Mouse (Mus musculus) brown adipose tissue, adult 24 weeks (tissue): ENCODE data around the gene Bsg. TPM values are rescaled to one million over a fixed set of nuclear protein-coding genes. Genes with fewer than 3 reads are reported as not detected.
"Not testable (repeated sequence)": the region's sequence is repeated elsewhere in the genome, so short reads cannot be mapped to it uniquely, and the experiment has no call there.

Experiments used
- H3K27ac ChIP-seq: fragments of 200-500 bp; replicated peaks from 2 replicates; pipeline ENCODE4 v1.5.1; 2012; ENCODE audit warnings: low read depth, mild to moderate bottlenecking, low read length
- H3K4me1 ChIP-seq: fragments of 200-500 bp; 2 replicates; pipeline ENCODE4 v1.6.1; 2012; ENCODE audit warnings: low read length, mixed read lengths; ENCODE audit not compliant: control insufficient read depth, insufficient read depth, insufficient read length
- H3K4me3 ChIP-seq: fragments of 200-500 bp; 2 replicates; pipeline ENCODE4 v1.5.1; 2012; ENCODE audit warnings: low read depth, mild to moderate bottlenecking, low read length, moderate library complexity; ENCODE audit not compliant: insufficient read depth
- polyA plus RNA-seq: library from polyadenylated mRNA; stranded (reverse); fragments of >200 nt; gene quantifications from 2 replicates; pipeline ENCODE4 v1.2.4, GENCODE M21; 2012; ENCODE audit not compliant: missing spikeins, insufficient read depth, insufficient read length

The Bsg gene
- polyA plus RNA-seq, 1 experiment: 669 TPM

DNA sequence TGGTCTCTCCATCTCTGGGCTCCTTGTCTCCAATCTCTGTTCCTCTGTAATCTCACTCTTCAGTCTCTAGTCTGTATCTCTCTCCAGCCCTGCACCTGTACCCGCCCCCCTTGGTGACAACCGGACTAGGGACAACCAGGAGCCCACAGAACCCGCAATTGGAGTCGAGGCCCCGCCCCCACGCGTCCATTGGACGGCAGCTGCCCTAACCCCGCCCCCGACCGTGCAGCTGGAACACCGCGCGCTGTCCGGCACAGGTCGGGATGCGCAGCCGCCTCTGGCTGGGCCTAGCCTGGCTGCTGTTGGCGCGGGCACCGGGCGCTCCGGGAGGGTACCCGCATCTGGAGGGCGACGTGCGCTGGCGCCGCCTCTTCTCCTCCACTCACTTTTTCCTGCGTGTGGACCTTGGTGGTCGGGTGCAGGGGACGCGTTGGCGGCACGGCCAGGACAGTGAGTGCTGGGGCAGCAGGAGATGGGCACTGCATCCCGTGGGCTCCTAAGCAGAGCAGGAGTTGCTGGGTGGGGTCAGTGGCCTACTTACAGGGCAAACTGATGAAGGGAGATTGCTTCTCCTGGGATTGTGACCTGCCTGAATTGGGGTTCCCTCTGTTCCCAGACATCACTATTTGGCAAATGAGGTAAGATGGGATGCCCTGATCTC lies 50.7 kb downstream of the Bsg start, which contains the start of gene Fgf22:
Gene Fgf22 (plus strand): TSS at position 221 of the 661 bp plus-strand sequence.
- H3K4me3 ChIP-seq: peak within 1 kb of the TSS; percentile 28; the same call in 1 of the 2 replicates

DNA sequence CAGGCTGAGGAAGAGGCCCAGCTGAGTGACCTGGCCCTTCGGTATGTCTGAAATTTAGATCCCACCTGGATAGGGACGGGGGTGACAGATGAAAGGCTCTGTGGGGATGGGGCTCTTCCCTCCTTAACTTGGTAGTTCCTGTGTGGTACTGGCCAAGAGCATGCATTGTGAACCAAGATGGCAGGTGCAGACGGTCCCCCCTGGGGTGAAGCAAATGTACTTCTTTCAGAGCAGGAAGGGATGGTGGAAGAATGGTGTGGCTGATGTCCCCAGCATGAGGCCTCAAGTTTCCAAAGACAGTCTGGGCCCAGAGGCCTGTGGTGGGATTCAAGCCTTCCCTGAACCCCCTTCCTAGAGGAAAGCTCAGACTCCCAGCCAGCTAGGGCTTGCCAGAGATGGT lies 51.6 kb downstream of the Bsg start:
- Histone ChIP-seq H3K4me3 (no peak overlapping the region), H3K4me1 (no peaks in the 10 kb centered on the region), H3K27ac (no peak overlapping the region)

More for the DNA sequence above, 50.7 kb downstream of the Bsg start, which contains the start of gene Fgf22:
- H3K27ac ChIP-seq: no peak within 1 kb of the TSS
- H3K4me1 ChIP-seq: no peaks in the 10 kb centered on the region

DNA sequence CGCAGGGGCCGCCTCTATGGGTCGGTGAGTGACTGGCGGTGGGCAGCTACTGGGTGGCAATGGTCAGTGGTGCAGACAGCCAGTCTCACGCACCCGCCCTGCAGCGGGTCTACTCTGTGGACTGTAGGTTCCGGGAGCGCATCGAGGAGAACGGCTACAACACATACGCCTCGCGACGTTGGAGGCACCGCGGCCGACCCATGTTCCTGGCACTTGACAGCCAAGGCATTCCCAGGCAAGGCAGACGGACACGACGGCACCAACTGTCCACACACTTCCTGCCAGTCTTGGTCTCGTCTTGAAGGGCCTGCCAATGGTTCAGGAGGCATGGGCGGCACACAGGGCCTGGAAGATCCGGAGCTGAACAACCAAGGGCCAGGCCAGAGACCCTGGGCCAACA lies 52.4 kb downstream of the Bsg start:
- Histone ChIP-seq H3K4me1 (no peaks in the 10 kb centered on the region), H3K4me3 (no peak overlapping the region), H3K27ac (no peak overlapping the region)

DNA sequence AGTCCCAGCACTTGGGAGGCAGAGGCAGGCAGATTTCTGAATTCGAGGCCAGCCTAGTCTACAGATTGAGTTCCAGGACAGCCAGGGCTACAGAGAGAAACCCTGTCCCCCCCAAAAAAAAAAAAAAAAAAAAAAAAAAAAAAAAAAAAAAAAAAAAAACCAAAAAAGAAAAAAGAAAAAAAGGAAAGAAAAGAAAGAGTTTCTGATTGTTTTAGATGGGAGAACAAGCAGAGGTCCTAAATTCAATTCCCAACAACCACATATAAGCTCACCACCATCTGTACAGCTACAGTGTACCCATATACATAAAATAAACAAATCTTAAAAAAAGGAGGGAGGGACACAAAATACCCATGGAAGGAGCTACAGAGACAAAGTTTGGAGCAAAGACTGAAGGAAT lies 55.4 kb downstream of the Bsg start:
- H3K27ac ChIP-seq, H3K4me3 ChIP-seq, H3K4me1 ChIP-seq: not testable (repeated sequence)

DNA sequence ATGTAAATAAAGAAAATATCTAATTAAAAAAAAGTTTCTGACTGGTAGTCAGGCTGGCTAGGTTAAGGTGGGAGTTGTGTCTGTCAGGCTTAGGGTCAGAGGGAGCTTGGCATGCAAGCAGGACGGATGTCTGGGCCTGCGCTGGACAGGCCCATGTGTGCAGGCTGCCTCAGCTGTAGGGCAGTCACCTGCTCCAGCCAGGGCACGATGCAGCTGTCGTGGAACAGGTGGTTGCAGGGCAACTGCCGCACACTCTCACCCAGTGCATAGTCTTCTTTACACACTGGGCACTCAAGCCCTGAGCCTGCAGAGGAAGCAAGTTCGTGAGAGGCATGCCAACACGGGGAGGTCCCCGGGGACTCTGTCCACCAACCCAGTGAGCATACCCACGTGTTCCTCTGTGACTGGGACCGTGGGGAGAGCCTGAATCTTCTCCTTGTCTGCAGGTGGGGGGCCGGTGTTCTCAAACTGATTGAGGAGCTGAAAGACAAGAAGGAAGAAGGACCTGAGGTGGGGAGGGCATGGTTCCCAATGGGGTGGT lies 56.4 kb downstream of the Bsg start:
- Histone ChIP-seq H3K27ac (no peak overlapping the region), H3K4me3 (no peak overlapping the region), H3K4me1 (peaks cover 8% of the 10 kb centered on the region)

Other genes with a start within 250 kb of the Bsg start
- gene Vmn2r83, start 235.8 kb upstream of the Bsg start, polyA plus RNA-seq: not detected in 2 replicates
- 3.9 and 4.3 TPM in 2 replicates for gene Plpp2, start 170.7 kb upstream of the Bsg start, polyA plus RNA-seq
- gene Mier2, start 149.3 kb upstream of the Bsg start, polyA plus RNA-seq: 6.1 and 8.5 TPM in 2 replicates
- not detected in 2 replicates for gene Theg, start 117.2 kb upstream of the Bsg start, polyA plus RNA-seq
- 0.48 TPM in 1 of 2 replicates, not detected in the other for gene C2cd4c, start 90.5 kb upstream of the Bsg start, polyA plus RNA-seq
- gene Shc2, start 66.6 kb upstream of the Bsg start, polyA plus RNA-seq: 0.92 and 1.7 TPM in 2 replicates
- gene Odf3l2, start 58.8 kb upstream of the Bsg start, polyA plus RNA-seq: 1.2 TPM in 1 of 2 replicates, not detected in the other
- not detected in 2 replicates for gene Madcam1, start 39.9 kb upstream of the Bsg start, polyA plus RNA-seq
- gene Tpgs1, start 35.1 kb upstream of the Bsg start, polyA plus RNA-seq: 17.0 and 17.6 TPM in 2 replicates
- gene Cdc34, start 22.3 kb upstream of the Bsg start, polyA plus RNA-seq: 181 and 274 TPM in 2 replicates
- not detected in 2 replicates for gene Gzmm, start 15.5 kb upstream of the Bsg start, polyA plus RNA-seq
- 0.52 TPM in 1 of 2 replicates, not detected in the other for gene Hcn2, start 12.1 kb downstream of the Bsg start, polyA plus RNA-seq
- gene Polrmt, start 42.1 kb downstream of the Bsg start, polyA plus RNA-seq: 20.1 and 32.1 TPM in 2 replicates
- gene Fgf22, start 50.6 kb downstream of the Bsg start, polyA plus RNA-seq: not detected in 2 replicates
- 23.3 and 27.2 TPM in 2 replicates for gene Rnf126, start 62.5 kb downstream of the Bsg start, polyA plus RNA-seq
- gene Fstl3, start 72.8 kb downstream of the Bsg start, polyA plus RNA-seq: 0.96 and 1.3 TPM in 2 replicates
- not detected in 2 replicates for gene Prss57, start 86.5 kb downstream of the Bsg start, polyA plus RNA-seq
- gene Palm, start 89.1 kb downstream of the Bsg start, polyA plus RNA-seq: 12.4 and 18.7 TPM in 2 replicates
- not detected in 2 replicates for gene Misp, start 116.5 kb downstream of the Bsg start, polyA plus RNA-seq
- 45.6 and 50.5 TPM in 2 replicates for gene Ptbp1, start 149.9 kb downstream of the Bsg start, polyA plus RNA-seq
- 1.4 and 1.7 TPM in 2 replicates for gene Prtn3, start 170.0 kb downstream of the Bsg start, polyA plus RNA-seq
- 1.3 TPM in 1 of 2 replicates, not detected in the other for gene Plppr3, start 170.1 kb downstream of the Bsg start, polyA plus RNA-seq
- gene Elane, start 181.8 kb downstream of the Bsg start, polyA plus RNA-seq: not detected in 2 replicates
- 1,172 and 3,758 TPM in 2 replicates for gene Cfd, start 186.4 kb downstream of the Bsg start, polyA plus RNA-seq
- 11.2 and 12.9 TPM in 2 replicates for gene Med16, start 204.4 kb downstream of the Bsg start, polyA plus RNA-seq
- gene Gm26602, start 206.4 kb downstream of the Bsg start, polyA plus RNA-seq: not detected in 2 replicates
- 0.38 and 0.63 TPM in 2 replicates for gene Kiss1r, start 212.5 kb downstream of the Bsg start, polyA plus RNA-seq
- 55.0 and 60.7 TPM in 2 replicates for gene R3hdm4, start 216.7 kb downstream of the Bsg start, polyA plus RNA-seq
- 1.3 and 2.9 TPM in 2 replicates for gene Arid3a, start 222.6 kb downstream of the Bsg start, polyA plus RNA-seq